Mouse (Mus musculus) lung, postnatal 0 days (tissue): Measurements from ENCODE around the gene Srd5a1. TPM values are rescaled to one million over a fixed set of nuclear protein-coding genes. Genes with fewer than 3 reads are reported as not detected.

Experiments
- ATAC-seq: fragments of 200-750 bp; cut with Nextera tagmentation; 2 replicates; pipeline ENCODE4 v1.8.0; 2017; ENCODE audit warnings: moderate library complexity
- DNase-seq: peaks from one replicate; pipeline ENCODE4 v3.0.0-alpha.2; 2016; ENCODE audit warnings: low spot score
- H3K27ac ChIP-seq: fragments of 300-500 bp; sonication (generic); 2 replicates; pipeline ENCODE4 v1.5.1; 2014; ENCODE audit warnings: antibody characterized with exemption, mild to moderate bottlenecking, low read length, mixed read lengths
- H3K27me3 ChIP-seq: fragments of 300-500 bp; sonication (generic); replicated peaks from 2 replicates; pipeline ENCODE4 v1.6.1; 2014; ENCODE audit warnings: low read length, mixed read lengths; ENCODE audit not compliant: insufficient read depth
- H3K36me3 ChIP-seq: fragments of 300-500 bp; sonication (generic); 2 replicates; pipeline ENCODE4 v1.6.1; 2014; ENCODE audit warnings: low read length, mixed read lengths; ENCODE audit not compliant: insufficient read depth
- H3K4me1 ChIP-seq: fragments of 300-500 bp; sonication (generic); 2 replicates; pipeline ENCODE4 v1.6.1; 2014; ENCODE audit warnings: antibody characterized with exemption, low read depth, low read length, mixed read lengths; ENCODE audit not compliant: insufficient read depth
- H3K4me2 ChIP-seq: fragments of 300-500 bp; sonication (generic); replicated peaks from 2 replicates; pipeline ENCODE4 v1.6.1; 2014; ENCODE audit warnings: low read depth, mild to moderate bottlenecking, low read length, moderate library complexity, mixed read lengths
- H3K4me3 ChIP-seq: fragments of 300-500 bp; sonication (generic); 2 replicates; pipeline ENCODE4 v1.5.1; 2014; ENCODE audit warnings: low read depth, low read length
- H3K9ac ChIP-seq: fragments of 300-500 bp; sonication (generic); replicated peaks from 2 replicates; pipeline ENCODE4 v1.6.1; 2014; ENCODE audit warnings: low read depth, mild to moderate bottlenecking
- H3K9me3 ChIP-seq: fragments of 300-500 bp; sonication (generic); 2 replicates; pipeline ENCODE4 v1.6.1; 2016; ENCODE audit warnings: low read length, mixed read lengths
- CTCF ChIP-seq: IDR thresholded peaks from 2 replicates; pipeline ENCODE4 v1.5.1; 2016; ENCODE audit warnings: antibody characterized with exemption, mild to moderate bottlenecking
- EP300 ChIP-seq: IDR thresholded peaks from 2 replicates; pipeline ENCODE4 v1.6.1; 2016; ENCODE audit warnings: antibody characterized with exemption, mild to moderate bottlenecking, control low read depth
- WGBS: fragments of 180-500 bp; shearing (Covaris S2); extraction: QIAGEN DNeasy Blood & Tissue Kit; methylation state at CpG from one replicate; pipeline ENCODE4 v1.1.7; 2014; 5-methylcytosine and 5-hydroxymethylcytosine counted together
- polyA plus RNA-seq: library from polyadenylated mRNA; unstranded; fragments of >200 nt; fragmentation: Nextera tagmentation; extraction: Ambion mirVana; gene quantifications from 2 replicates; pipeline ENCODE4 v1.2.1, GENCODE M21; 2015

Srd5a1 gene
- polyA plus RNA-seq, 1 experiment from 2014 or later: 5.0 TPM

DNA sequence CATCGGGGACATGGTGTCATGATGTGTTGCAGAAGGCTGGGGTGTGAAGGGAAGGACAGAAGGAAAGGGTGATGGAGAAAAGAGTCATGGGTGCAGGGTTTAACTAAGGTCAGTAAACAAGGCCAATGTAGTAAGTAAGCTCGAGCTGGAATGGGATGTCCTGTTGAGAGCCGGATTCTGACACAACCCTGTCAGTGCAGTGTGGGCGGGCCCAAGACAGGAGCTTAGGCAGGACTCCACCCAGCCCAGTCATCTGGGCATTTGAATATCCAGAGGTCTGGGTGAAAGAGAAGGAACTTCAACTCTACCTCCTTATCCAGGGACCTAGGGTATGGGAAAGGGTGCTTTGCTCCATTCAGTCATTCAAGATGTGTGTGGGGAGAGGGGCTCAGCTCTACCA, 72.9 kb downstream of the Srd5a1 start:
- 33% methylated on average over 4 of the region's 4 CpGs for WGBS
- H3K4me1 ChIP-seq: no peaks in the 10 kb centered on the region
- no peak overlapping the region for H3K27ac ChIP-seq
- no peak overlapping the region for H3K9ac ChIP-seq
- no peaks in the 10 kb centered on the region for H3K36me3 ChIP-seq
- no peak overlapping the region for H3K4me3 ChIP-seq
- TF ChIP-seq CTCF (no peak), EP300 (no peak)
- H3K4me2 ChIP-seq: no peak overlapping the region
- ATAC-seq (no peak), DNase-seq (peak; percentile 71)
- no peaks in the 10 kb centered on the region for H3K9me3 ChIP-seq
- H3K27me3 ChIP-seq: no peaks in the 10 kb centered on the region

DNA sequence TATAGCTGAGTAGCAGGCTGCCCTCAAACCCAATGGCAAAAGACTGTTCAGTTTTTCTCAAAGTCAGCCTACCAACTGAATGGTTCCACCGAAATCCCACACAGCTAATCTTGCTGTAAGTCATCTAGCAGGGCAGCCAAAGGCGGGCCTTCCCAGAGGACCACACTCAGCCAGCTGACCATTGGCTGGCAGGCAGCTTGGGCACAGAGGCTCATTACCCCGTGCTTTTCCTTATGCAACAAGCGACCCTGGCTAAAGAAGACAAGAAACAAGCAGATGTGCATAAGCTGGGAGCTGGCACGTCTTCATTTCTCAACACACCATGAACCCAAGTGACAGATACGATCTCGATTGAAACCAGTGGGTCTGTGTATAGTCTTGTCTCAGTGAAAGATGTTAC, 73.9 kb downstream of the Srd5a1 start:
- ATAC-seq: no peak
- no peak overlapping the region for H3K9ac ChIP-seq
- WGBS: 72% methylated on average over 7 of the region's 7 CpGs
- TF ChIP-seq EP300 (no peak), CTCF (no peak)
- no peaks in the 10 kb centered on the region for H3K27me3 ChIP-seq
- H3K9me3 ChIP-seq: no peaks in the 10 kb centered on the region
- no peaks in the 10 kb centered on the region for H3K36me3 ChIP-seq
- no peak overlapping the region for H3K27ac ChIP-seq
- H3K4me3 ChIP-seq: no peak overlapping the region
- H3K4me1 ChIP-seq: peaks cover 5% of the 10 kb centered on the region; the same call in 1 of the 2 replicates
- H3K4me2 ChIP-seq: no peak overlapping the region
- DNase-seq: no peak

DNA sequence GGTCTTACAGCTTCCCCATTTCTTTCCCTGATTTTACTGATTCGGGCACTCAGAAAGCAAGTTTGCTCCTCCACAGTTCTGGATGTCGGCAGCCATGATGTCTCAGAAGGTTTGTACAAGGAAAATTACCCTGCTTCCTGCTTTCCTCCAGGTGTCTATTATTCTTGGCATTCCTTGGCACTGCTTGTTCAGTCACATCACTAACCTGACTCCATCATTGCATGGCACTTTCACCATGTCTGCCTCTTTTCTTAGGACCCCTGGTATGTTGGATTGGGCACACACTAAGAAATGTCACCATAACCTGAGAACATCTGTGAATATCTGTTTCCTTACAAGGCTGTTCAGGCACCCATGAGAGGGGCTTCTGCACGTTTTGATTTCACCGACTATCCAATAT, 75.2 kb downstream of the Srd5a1 start:
- Histone ChIP-seq H3K27ac (peak overlapping the region; percentile 93; the same call in 1 of the 2 replicates), H3K36me3 (no peaks in the 10 kb centered on the region), H3K4me3 (no peak overlapping the region), H3K4me1 (peaks cover 12% of the 10 kb centered on the region; the same call in 1 of the 2 replicates), H3K4me2 (peak overlapping the region; percentile 94; the same call in 1 of the 2 replicates), H3K9me3 (no peaks in the 10 kb centered on the region), H3K9ac (no peak overlapping the region), H3K27me3 (no peaks in the 10 kb centered on the region)
- no peak for ATAC-seq
- DNase-seq: no peak
- TF ChIP-seq EP300 (no peak), CTCF (no peak)
- 69% methylated on average over 4 of the region's 4 CpGs for WGBS

DNA sequence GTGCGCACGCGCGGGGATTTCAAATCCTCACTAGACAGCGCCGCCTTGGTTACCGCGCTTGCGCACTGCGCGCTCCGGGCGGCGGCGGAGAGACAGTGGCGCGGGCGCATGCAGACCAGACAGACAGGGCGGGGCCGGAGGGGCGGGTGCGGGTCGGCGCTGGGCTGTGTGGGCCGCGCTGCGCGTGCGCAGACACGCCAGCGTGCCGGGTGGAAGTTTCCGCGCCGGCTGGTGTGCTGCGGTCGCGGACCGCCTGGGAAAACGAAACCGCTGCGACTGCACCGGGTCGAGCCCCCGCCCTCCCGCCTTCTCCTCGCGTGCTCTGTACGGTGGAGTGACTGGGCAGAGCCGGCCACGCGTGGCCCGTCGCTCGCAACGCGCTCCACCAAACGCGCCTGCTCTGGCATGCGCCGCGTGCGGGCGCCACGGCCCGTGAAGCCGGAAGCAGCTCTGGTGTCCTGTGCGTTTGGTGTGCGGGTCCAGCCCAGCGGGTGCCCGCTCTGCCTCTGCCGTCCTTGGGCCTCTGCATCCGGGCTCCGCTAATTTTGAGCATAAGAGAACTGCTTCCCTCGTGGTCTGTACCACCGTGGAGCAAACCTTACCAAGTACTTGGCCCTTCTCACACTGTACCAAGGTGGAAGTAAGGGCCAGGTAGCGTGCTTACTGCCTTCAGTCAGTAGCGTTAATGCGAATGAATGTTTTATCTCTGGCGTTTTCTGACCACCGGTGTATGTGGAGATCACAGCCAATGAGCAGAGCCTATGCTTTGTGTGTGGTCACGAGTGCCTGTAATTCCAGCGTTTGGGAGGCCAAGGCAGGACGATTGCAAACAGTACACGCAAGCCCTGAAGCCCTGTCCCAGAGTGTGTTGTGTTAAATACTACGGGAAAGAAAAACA, 76.3 kb downstream of the Srd5a1 start:
- peak overlapping the region; percentile 93 for H3K27ac ChIP-seq
- H3K27me3 ChIP-seq: no peaks in the 10 kb centered on the region
- ATAC-seq: peak; percentile 94
- H3K9ac ChIP-seq: peak overlapping the region; percentile 79
- peak overlapping the region; percentile 94 for H3K4me2 ChIP-seq
- H3K36me3 ChIP-seq: no peaks in the 10 kb centered on the region
- WGBS: under 1% methylated on average over 50 of the region's 86 CpGs
- H3K4me1 ChIP-seq: peaks cover 14% of the 10 kb centered on the region; the same call in 1 of the 2 replicates
- H3K9me3 ChIP-seq: no peaks in the 10 kb centered on the region
- peak; percentile 97 for DNase-seq
- H3K4me3 ChIP-seq: peak overlapping the region; percentile 80
- no peak for TF ChIP-seq CTCF
- TF ChIP-seq EP300: no peak

- no peaks in the 10 kb centered on the region for H3K27me3 ChIP-seq
- peak within 1 kb of the TSS; percentile 79 for H3K9ac ChIP-seq
- TF ChIP-seq CTCF: no peak
- TF ChIP-seq EP300: no peak
- no CpG with 5 or more reads among the region's 57 CpGs for WGBS
- no peaks in the 10 kb centered on the region for H3K36me3 ChIP-seq
- DNase-seq (no peak), ATAC-seq (peak; percentile 85)
- H3K27ac ChIP-seq: peak within 1 kb of the TSS; percentile 93
- peak within 1 kb of the TSS; percentile 80 for H3K4me3 ChIP-seq
- H3K4me1 ChIP-seq: peaks cover 14% of the 10 kb centered on the region; the same call in 1 of the 2 replicates
- peak within 1 kb of the TSS; percentile 94 for H3K4me2 ChIP-seq
- no peaks in the 10 kb centered on the region for H3K9me3 ChIP-seq
Measured at GRCm38 (mm10) chr13:69534334-69534653, 76.9 kb downstream of the Srd5a1 start, which contains the start of gene Tent4a. Gene Tent4a (minus strand): TSS chr13:69534617.

DNA sequence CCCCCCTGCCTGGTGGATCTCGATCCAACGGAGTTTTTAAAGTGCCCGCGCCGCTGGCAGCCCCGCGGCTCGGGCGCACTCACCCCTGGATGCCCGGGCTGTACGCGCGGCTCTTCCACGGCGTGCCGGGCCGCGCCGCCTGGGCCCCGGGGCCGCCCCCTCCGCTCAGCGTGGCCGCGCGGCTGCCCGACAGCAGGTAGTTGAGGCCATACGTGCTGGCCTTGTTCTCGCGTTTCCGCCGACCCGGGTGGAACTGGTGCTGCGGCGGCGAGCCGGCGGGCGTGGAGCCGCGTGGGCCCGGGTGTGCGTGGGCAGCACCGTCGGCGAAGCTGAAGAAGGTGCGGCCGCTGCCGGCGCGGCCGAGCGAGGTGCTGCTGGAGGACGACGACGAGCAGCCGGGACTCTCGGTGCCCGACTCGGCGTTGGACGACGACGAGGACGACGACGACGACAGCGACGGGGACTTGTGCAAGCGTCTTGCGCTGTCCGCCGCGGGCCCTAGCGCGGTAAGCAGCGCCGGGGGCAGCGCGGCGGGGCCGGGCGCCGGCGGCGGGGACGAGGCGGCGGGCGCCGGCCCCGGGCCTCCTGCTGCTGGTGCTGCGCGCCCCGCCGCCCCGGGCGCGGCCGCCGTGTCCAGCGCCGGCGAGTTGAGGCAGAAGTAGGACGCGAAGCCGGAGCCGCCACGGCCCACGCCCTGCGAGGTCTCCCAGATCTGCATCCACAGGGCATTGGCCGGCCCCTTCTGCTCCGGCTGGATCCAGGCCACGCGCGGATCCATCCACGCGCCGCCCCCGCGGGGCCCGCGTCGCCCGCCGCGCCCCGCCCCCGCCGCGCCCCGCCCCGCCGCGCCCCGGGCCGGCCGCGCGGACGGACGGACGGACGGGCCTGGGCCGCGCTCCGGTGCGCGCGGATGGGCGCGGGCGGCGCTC, 77.6 kb downstream of the Srd5a1 start, which contains the start of gene Nsun2:
Nsun2 (plus strand) TSS at position 342 of the 929 bp plus-strand sequence.
- Histone ChIP-seq H3K9ac (peak within 1 kb of the TSS; percentile 60), H3K9me3 (no peaks in the 10 kb centered on the region), H3K4me3 (peak within 1 kb of the TSS; percentile 80), H3K4me2 (peak within 1 kb of the TSS; percentile 94), H3K36me3 (no peaks in the 10 kb centered on the region), H3K27me3 (no peaks in the 10 kb centered on the region), H3K4me1 (peaks cover 14% of the 10 kb centered on the region; the same call in 1 of the 2 replicates), H3K27ac (peak within 1 kb of the TSS; percentile 91)
- WGBS: under 1% methylated on average over 71 of the region's 155 CpGs
- TF ChIP-seq CTCF (no peak), EP300 (no peak)
- DNase-seq (peak; percentile 61), ATAC-seq (peak; percentile 38; the same call in 1 of the 2 replicates)
